ENCODE assay signal across 8 mouse cellular contexts in genomic region chr1:136948511-136949275, GRCm38 (mm10). TPM values are rescaled to one million over a fixed set of nuclear protein-coding genes. Genes with fewer than 3 reads are reported as not detected.
A peak's percentile ranks its signal among the peaks of the same experiment; 100 is the strongest.
DNase-seq lines count a peak whose midpoint lies in the region; ATAC-seq lines count a peak whose summit lies in the region.

No protein-coding gene starts in this region.

- no peaks in the 10 kb centered on the region for H3K36me3 ChIP-seq in limb, embryonic 11.5 days (ENCODE audit: control insufficient read depth, insufficient read depth, low read length)
- H3K36me3 ChIP-seq in midbrain, embryonic 10.5 days = no peaks in the 10 kb centered on the region

- H3K4me2 ChIP-seq in limb, embryonic 11.5 days (ENCODE audit: low read depth, severe bottlenecking) = peak overlapping the region; percentile 91

- H3K27ac ChIP-seq in limb, embryonic 11.5 days (replicated peaks; ENCODE audit: low read depth, low read length) = no peak overlapping the region
- H3K27ac ChIP-seq in midbrain, embryonic 10.5 days (replicated peaks) = peak overlapping the region; percentile 33; the same call in 1 of the 2 replicates

- peaks cover 67% of the 10 kb centered on the region for H3K27me3 ChIP-seq in limb, embryonic 11.5 days (ENCODE audit: control insufficient read depth, insufficient read depth, low read length)
- H3K27me3 ChIP-seq in midbrain, embryonic 10.5 days (ENCODE audit: low read depth, poor library complexity, severe bottlenecking) = peaks cover 100% of the 10 kb centered on the region

- H3K9ac ChIP-seq in limb, embryonic 11.5 days (ENCODE audit: low read length) = peak overlapping the region; percentile 41; the same call in 1 of the 2 replicates

- DNase-seq in left cerebral cortex, postnatal 36 days (ENCODE audit: low spot score in 2 of 2) = peak; percentile 12 to 20
- no peak for DNase-seq in left cerebral cortex, adult 11 months (ENCODE audit: low spot score)
- DNase-seq in embryo, embryonic 9.5 days (ENCODE audit: extremely low spot score) = peak; percentile 72
- DNase-seq in heart, postnatal 10 days = peak; percentile 58 to 61
- peak; percentile 74 for DNase-seq in limb, embryonic 11.5 days (ENCODE audit: low spot score)
- DNase-seq in midbrain, embryonic 10.5 days (ENCODE audit: low spot score) = peak; percentile 76
- DNase-seq in testis, postnatal 10 days (ENCODE audit: low spot score) = peak; percentile 69
- DNase-seq in layer of hippocampus, adult 11-12 months (ENCODE audit: low spot score) = no peak

- peak; percentile 53 for ATAC-seq in limb, embryonic 11.5 days (ENCODE audit: insufficient number of reproducible peaks, low FRiP score, low TSS enrichment, low read depth)

- intact Hi-C loops in left cerebral cortex, postnatal 36 days (cut with DNase I) = loop anchor here (10.0 kb wide), 1 partner anchor 1896 kb away; the partner anchor contains the start of gene Lhx9
- intact Hi-C loops in heart, postnatal 10 days (cut with DNase I) = loop anchor here (5.0 to 10.0 kb wide), 3 partner anchors 81 to 394 kb away; no protein-coding TSS in a partner anchor

- WGBS in limb, embryonic 11.5 days = under 1% methylated on average over 61 of the region's 61 CpGs
- WGBS in midbrain, embryonic 10.5 days = under 1% methylated on average over 61 of the region's 61 CpGs

- H3K4me3 ChIP-seq in limb, embryonic 11.5 days (ENCODE audit: low read depth, low read length) = peak overlapping the region; percentile 42
- H3K4me3 ChIP-seq in midbrain, embryonic 10.5 days = peak overlapping the region; percentile 60

- no peaks in the 10 kb centered on the region for H3K9me3 ChIP-seq in limb, embryonic 11.5 days (ENCODE audit: control insufficient read depth, low read length)
- H3K9me3 ChIP-seq in midbrain, embryonic 10.5 days (replicated peaks) = 0 out of 2 replicates have a peak, but pooled peaks cover 4% of the 10 kb centered on the region

- H3K4me1 ChIP-seq in limb, embryonic 11.5 days (ENCODE audit: control insufficient read depth, insufficient read depth, low read length) = peaks cover 17% of the 10 kb centered on the region; the same call in 1 of the 2 replicates
- H3K4me1 ChIP-seq in midbrain, embryonic 10.5 days = peaks cover 68% of the 10 kb centered on the region

RNA-seq across cellular contexts. Expression of gene Nr5a2, which starts 11.6 kb away (rescaled TPM):
- under 1 TPM in 1 of 2 experiments, not detected in 1; 0.12 TPM for total RNA-seq in left cerebral cortex, postnatal 36 days (2021)
- 1 to 10 TPM; 3.3 to 4.4 TPM for total RNA-seq in heart, postnatal 10 days (2021)
- polyA plus RNA-seq in limb, embryonic 11.5 days (2014; fragmentation: Nextera tagmentation; extraction: Ambion mirVana) = 0.09 and 0.28 TPM in 2 replicates
- 0.20 and 0.27 TPM in 2 replicates for polyA plus RNA-seq in midbrain, embryonic 10.5 days (2016; fragmentation: Nextera tagmentation; extraction: Ambion mirVana)

Comparison
In these comparisons a context has a peak if more than half of its experiments do, and no peak if none do; other contexts are left out.
1. DNase-seq: peak in left cerebral cortex, postnatal 36 days (2 of 2), embryo, embryonic 9.5 days (single experiment), heart, postnatal 10 days (2 of 2), limb, embryonic 11.5 days (single experiment), midbrain, embryonic 10.5 days (single experiment) and testis, postnatal 10 days (single experiment); none in left cerebral cortex, adult 11 months (single experiment) and layer of hippocampus, adult 11-12 months (single experiment).